Mouse (Mus musculus) forebrain, embryonic 15.5 days (tissue): ENCODE measurements around the gene Fbxw10. TPM values are rescaled to one million over a fixed set of nuclear protein-coding genes. Genes with fewer than 3 reads are reported as not detected.

ENCODE experiments used
- ATAC-seq: fragments of 200-750 bp; cut with Nextera tagmentation; replicated peaks from 2 replicates; pipeline ENCODE4 v1.8.0; 2017; ENCODE audit warnings: mild to moderate bottlenecking, moderate TSS enrichment, moderate library complexity
- H3K27ac ChIP-seq: fragments of 300-500 bp; sonication (generic); replicated peaks from 2 replicates; pipeline ENCODE4 v1.5.1; 2015; ENCODE audit warnings: mild to moderate bottlenecking, inconsistent platforms
- H3K27me3 ChIP-seq: fragments of 300-500 bp; sonication (generic); 2 replicates; pipeline ENCODE4 v1.6.1; 2015; ENCODE audit warnings: inconsistent platforms
- H3K36me3 ChIP-seq: fragments of 300-500 bp; sonication (generic); 2 replicates; pipeline ENCODE4 v1.6.1; 2015; ENCODE audit warnings: mild to moderate bottlenecking, inconsistent platforms
- H3K4me1 ChIP-seq: fragments of 300-500 bp; sonication (generic); 2 replicates; pipeline ENCODE4 v1.6.1; 2015; ENCODE audit warnings: inconsistent platforms
- H3K4me2 ChIP-seq: fragments of 300-500 bp; sonication (generic); replicated peaks from 2 replicates; pipeline ENCODE4 v1.6.1; 2015; ENCODE audit warnings: mild to moderate bottlenecking, inconsistent platforms
- H3K4me3 ChIP-seq: fragments of 300-500 bp; sonication (generic); 2 replicates; pipeline ENCODE4 v1.5.1; 2015; ENCODE audit warnings: mild to moderate bottlenecking, inconsistent platforms
- H3K9ac ChIP-seq: fragments of 300-500 bp; sonication (generic); replicated peaks from 2 replicates; pipeline ENCODE4 v1.6.1; 2015; ENCODE audit warnings: mild to moderate bottlenecking, inconsistent platforms
- H3K9me3 ChIP-seq: fragments of 300-500 bp; sonication (generic); 2 replicates; pipeline ENCODE4 v1.6.1; 2016; ENCODE audit warnings: inconsistent platforms
- WGBS: fragments of 180-500 bp; shearing (Covaris S2); methylation state at CpG from one replicate; pipeline ENCODE4 v1.1.7; 2015; ENCODE audit warnings: mixed read lengths; 5-methylcytosine and 5-hydroxymethylcytosine counted together
- polyA plus RNA-seq: library from polyadenylated mRNA; unstranded; fragments of >200 nt; fragmentation: Nextera tagmentation; extraction: Ambion mirVana; gene quantifications from 2 replicates; pipeline ENCODE4 v1.2.1, GENCODE M21; 2015

The Fbxw10 gene
- polyA plus RNA-seq, 1 experiment from 2014 or later, result 0.28 TPM

DNA sequence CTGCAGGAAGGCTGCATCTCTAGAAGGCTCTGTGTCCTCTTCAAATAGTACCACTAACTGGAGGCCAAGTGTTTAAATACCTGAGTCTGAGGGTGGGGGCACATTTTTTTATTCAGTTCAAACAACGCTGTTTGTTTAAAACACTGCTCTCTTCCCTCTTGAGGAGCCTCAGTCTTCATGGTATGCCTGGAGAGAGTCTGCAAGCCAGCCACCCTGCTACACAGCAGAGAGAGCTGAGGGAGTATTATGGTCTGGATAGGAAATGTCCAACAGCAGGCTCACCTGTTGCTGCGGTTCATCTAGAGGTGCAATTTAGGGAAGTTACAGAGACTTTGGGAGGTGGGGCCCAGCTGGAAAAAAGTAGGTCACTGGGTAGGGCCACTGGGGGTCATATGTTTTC, 68.6 kb downstream of the Fbxw10 start:
- no peak for ATAC-seq
- Histone ChIP-seq H3K4me2 (no peak overlapping the region), H3K27me3 (no peaks in the 10 kb centered on the region), H3K9ac (no peak overlapping the region), H3K4me1 (peaks cover 7% of the 10 kb centered on the region; the same call in 1 of the 2 replicates), H3K36me3 (no peaks in the 10 kb centered on the region), H3K4me3 (no peak overlapping the region), H3K9me3 (no peaks in the 10 kb centered on the region), H3K27ac (no peak overlapping the region)
- WGBS, result 89% methylated on average over 2 of the region's 2 CpGs

DNA sequence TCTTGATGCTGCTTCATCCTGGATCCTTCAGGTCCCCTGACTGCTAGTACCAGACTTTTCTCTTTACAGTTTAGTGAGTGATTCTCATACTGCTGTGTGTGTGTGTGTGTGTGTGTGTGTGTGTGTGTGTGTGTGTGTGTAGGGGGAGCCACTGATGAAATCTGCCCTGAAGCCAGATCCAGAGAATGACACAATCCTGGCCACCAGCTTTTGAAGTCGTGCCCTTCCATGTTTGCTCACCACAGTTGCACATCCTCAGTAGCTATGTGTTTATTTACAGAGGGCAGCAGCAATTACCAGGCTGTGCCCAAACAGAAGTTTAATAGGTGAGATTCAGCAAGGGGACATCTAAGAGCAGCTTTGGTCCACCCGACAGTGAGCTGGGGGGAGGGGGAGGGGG, 69.9 kb downstream of the Fbxw10 start:
- ATAC-seq, result no peak
- WGBS, result 52% methylated on average over 2 of the region's 2 CpGs

GRCm38 (mm10) chr11:62919946-62920742, 73.3 kb downstream of the Fbxw10 start:
- Histone ChIP-seq H3K9me3 (no peaks in the 10 kb centered on the region), H3K4me1 (peaks cover 9% of the 10 kb centered on the region; the same call in 1 of the 2 replicates), H3K27me3 (no peaks in the 10 kb centered on the region), H3K36me3 (no peaks in the 10 kb centered on the region), H3K4me3 (no peak overlapping the region), H3K4me2 (no peak overlapping the region), H3K27ac (0 out of 2 replicates have a peak overlapping the region, but pooled peaks have one; percentile 15), H3K9ac (no peak overlapping the region)
- ATAC-seq, result no peak
- WGBS, result 77% methylated on average over 6 of the region's 6 CpGs

More for the DNA sequence above, 69.9 kb downstream of the Fbxw10 start:
- no peaks in the 10 kb centered on the region for H3K36me3 ChIP-seq
- H3K4me3 ChIP-seq, result no peak overlapping the region
- no peak overlapping the region for H3K9ac ChIP-seq
- H3K27me3 ChIP-seq, result no peaks in the 10 kb centered on the region
- H3K27ac ChIP-seq, result no peak overlapping the region
- peaks cover 9% of the 10 kb centered on the region; the same call in 1 of the 2 replicates for H3K4me1 ChIP-seq
- no peak overlapping the region for H3K4me2 ChIP-seq
- no peaks in the 10 kb centered on the region for H3K9me3 ChIP-seq

DNA sequence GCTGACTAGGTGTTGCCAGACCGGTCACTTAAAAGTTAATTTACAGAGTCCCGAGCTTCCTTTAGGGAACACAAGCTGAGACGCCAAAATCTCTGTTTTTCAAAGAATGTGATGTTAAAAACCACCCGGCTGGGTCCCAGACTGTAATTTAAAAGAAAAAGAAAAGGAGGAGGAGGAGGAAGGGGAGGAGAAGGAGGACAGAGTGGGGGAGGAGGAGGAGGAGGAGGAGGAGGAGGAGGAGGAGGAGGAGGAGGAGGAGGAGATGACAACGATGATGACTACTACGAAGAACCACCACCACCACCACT, 73.8 kb downstream of the Fbxw10 start:
- Histone ChIP-seq H3K4me2 (peak overlapping the region; percentile 36), H3K27ac (no peak overlapping the region), H3K9ac (no peak overlapping the region)

GRCm38 (mm10) chr11:62921052-62921977, 74.4 kb downstream of the Fbxw10 start:
- H3K4me2 ChIP-seq, result peak overlapping the region; percentile 36
- peak; percentile 94 for ATAC-seq
- H3K9ac ChIP-seq, result peak overlapping the region; percentile 4; the same call in 1 of the 2 replicates
- 33% methylated on average over 25 of the region's 25 CpGs for WGBS
- H3K4me3 ChIP-seq, result peak overlapping the region; percentile 31
- H3K27ac ChIP-seq, result peak overlapping the region; percentile 44; the same call in 1 of the 2 replicates
- H3K27me3 ChIP-seq, result no peaks in the 10 kb centered on the region
- H3K9me3 ChIP-seq, result no peaks in the 10 kb centered on the region
- H3K4me1 ChIP-seq, result peaks cover 9% of the 10 kb centered on the region; the same call in 1 of the 2 replicates
- no peaks in the 10 kb centered on the region for H3K36me3 ChIP-seq

More for the DNA sequence above, 73.8 kb downstream of the Fbxw10 start:
- Histone ChIP-seq H3K4me3 (peak overlapping the region; percentile 31), H3K36me3 (no peaks in the 10 kb centered on the region), H3K27me3 (no peaks in the 10 kb centered on the region), H3K9me3 (no peaks in the 10 kb centered on the region), H3K4me1 (peaks cover 9% of the 10 kb centered on the region; the same call in 1 of the 2 replicates)
- ATAC-seq, result no peak
- 21% methylated on average over 6 of the region's 6 CpGs for WGBS

DNA sequence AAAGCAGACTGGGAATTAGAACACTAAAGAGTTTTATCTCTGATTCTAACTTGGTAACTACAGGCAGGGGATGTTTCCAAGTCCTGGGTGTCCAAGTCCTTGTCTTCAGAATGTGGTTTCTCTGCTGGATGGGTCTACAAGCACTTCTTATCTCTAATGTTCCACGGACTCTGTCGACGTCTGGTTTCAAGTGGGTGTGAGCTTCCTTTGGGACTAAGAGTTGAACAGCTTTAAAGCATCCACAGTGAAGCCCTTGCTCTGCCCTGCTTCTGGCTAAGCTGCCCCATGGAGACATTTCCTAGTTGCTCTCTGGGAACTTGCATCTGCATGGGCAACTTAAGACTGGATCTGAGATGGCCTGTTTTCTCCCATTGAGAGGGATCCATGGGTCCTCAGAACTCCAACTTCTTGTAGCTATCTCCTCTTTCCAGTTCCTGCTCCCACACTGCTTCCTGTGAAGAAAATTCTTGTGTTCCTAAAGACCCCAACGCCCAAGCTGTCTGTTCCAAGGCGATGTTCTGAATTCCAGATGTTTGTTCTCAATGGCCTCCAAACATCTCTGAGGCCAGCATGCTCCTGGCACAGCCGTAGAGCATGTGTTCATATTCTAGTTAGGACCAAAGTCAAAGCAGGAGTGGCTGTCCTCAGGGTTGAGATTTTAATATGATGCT, 77.4 kb downstream of the Fbxw10 start:
- Histone ChIP-seq H3K4me1 (peaks cover 9% of the 10 kb centered on the region; the same call in 1 of the 2 replicates), H3K4me3 (no peak overlapping the region), H3K27ac (no peak overlapping the region), H3K9ac (no peak overlapping the region), H3K36me3 (no peaks in the 10 kb centered on the region), H3K4me2 (no peak overlapping the region), H3K27me3 (no peaks in the 10 kb centered on the region), H3K9me3 (no peaks in the 10 kb centered on the region)
- ATAC-seq, result no peak
- WGBS, result 91% methylated on average over 6 of the region's 6 CpGs

Other genes with a start within 250 kb of the Fbxw10 start
- 11.1 and 11.3 TPM in 2 replicates for gene Lrrc75a, start 198.5 kb upstream of the Fbxw10 start, polyA plus RNA-seq
- 26.2 and 30.7 TPM in 2 replicates for gene Mmgt2, start 198.4 kb upstream of the Fbxw10 start, polyA plus RNA-seq
- gene Zfp287, start 115.2 kb upstream of the Fbxw10 start, polyA plus RNA-seq, result 25.5 and 26.0 TPM in 2 replicates
- not detected in 2 replicates for gene Gm10428, start 94.0 kb upstream of the Fbxw10 start, polyA plus RNA-seq
- 40.1 and 41.8 TPM in 2 replicates for gene Zfp286, start 57.6 kb upstream of the Fbxw10 start, polyA plus RNA-seq
- 3.9 TPM in 2 replicates for gene Trim16, start 26.8 kb upstream of the Fbxw10 start, polyA plus RNA-seq
- gene Tvp23b, start 32.4 kb downstream of the Fbxw10 start, polyA plus RNA-seq, result 51.3 and 59.1 TPM in 2 replicates
- gene Cdrt4, start 104.1 kb downstream of the Fbxw10 start, polyA plus RNA-seq, result not detected in 2 replicates
- gene Tekt3, start 214.6 kb downstream of the Fbxw10 start, polyA plus RNA-seq, result not detected in 2 replicates